Mouse (Mus musculus) cerebellum, postnatal 4 days (tissue): ENCODE measurements around the gene Eapp.
A peak's percentile ranks its signal among the peaks of the same experiment; 100 is the strongest.
"Not testable (repeated sequence)": the region's sequence is repeated elsewhere in the genome, so short reads cannot be mapped to it uniquely, and the experiment has no call there.

ENCODE experiments used
- DNase-seq, 2 experiments: peaks; one replicate each; pipeline ENCODE4 v3.0.0; 2022; ENCODE audit warnings: low spot score in 2 of 2, mixed read lengths in 1 of 2

The Eapp gene

DNA sequence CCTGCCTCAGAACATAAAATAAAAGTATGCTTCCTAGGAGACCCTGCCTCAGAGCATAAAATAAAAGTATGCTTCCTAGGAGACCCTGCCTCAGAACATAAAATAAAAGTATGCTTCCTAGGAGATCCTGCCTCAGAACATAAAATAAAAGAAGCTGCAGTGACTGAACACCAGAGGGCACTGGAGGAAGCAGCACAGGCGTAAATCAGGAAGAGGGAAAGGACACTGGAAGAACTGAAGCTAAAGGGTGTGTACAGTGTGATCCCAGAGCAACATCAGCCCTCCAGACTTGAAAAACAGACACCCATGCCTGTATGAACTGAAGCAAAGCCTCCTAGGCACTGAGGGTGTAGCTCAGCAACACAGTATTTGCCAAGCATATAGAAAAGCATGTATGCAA lies 12.5 kb downstream of the Eapp start:
- DNase-seq, result no peak

DNA sequence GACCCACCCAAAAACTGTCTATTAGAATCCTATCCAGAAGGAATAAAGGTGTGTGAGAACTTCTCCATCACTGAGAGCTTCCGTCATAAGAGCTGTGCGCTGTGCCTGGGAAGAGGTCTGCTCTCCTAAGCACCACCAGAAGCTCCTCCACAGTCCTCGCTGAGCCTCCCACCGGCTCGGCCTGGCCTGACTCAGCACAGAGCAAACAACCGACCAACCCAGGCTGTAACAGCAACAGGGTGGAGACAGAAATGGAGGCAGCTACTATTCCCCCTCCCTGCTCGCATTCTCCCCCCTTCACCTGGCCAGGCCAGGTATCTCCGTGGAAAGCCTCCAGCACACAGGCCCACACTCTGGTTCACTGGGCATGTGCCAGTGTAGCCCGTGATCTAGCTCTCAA lies 19.0 kb downstream of the Eapp start:
- no peak for DNase-seq

DNA sequence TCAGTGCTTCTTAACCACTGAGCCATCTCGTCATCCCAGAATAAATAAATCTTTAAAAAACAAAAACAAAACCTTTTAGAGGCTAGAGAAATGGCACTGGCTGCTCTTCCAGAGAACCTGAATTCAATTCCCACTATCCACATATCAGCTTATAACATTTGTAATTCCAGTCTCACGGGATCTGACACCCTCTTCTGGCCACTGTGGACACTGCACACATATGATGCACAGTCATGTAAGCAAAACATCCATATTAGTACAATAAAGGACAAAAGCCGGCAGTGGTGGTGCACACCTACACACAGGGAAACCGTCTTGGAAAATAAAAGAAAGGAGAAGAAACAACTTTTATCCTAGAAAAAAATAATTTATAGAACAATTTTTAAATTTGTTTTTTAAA lies 20.3 kb downstream of the Eapp start:
- no peak for DNase-seq

DNA sequence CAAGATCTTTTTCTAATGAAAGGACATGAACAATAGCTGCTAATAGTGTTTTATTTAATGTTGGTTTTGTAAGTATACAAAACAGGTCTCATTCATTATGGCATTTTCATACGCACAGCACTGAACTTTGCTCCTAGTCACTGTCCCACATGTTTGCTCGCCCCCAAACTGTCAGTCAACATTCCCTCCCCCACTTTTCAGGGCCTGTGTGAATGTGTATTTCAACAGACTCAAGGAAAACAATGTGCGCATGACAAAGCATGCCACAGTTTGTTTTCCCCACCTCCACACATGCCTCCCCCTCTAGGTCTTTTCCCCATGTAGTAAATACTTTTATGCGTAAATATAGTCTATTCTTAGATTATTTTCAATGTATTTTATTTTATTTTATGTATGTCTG lies 24.4 kb downstream of the Eapp start:
- no peak for DNase-seq

DNA sequence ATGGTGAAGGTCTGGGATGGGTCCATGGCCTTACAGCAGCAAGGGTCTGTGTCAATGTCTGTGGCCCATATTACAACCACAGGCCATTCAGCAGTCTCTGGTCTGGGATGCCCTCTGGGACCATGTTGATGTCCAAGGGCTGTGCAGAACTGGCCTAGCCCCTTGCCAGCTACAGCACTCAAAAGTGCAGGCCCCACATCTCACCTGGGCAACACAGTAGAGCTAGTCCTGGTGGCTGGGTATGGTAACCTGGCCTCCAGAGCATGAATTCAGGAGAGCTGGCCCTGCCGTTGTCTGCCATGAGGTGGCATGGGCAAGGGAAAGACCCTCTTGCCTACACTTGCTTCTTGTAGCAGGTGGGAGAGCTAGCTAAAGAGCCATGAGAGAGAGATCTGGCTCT lies 27.6 kb downstream of the Eapp start:
- no peak for DNase-seq

DNA sequence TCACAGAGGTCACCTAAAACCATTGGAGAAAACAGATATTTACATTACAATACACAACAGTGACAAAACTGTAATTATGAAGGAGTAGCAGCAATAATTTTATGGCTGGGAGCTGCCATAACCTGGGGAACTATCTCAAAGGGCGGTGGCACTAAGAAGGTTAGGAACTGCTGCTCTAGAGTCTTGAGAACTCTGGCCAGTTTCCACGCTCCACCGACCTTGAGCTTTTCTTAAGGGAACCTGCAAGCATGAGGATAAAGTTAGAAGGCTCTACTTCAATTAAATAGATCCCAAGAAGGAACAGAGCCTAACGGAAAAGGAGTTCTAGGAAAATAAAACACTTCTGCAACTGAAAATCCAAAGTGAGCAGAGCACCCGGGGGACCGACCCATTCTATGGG lies 30.2 kb downstream of the Eapp start:
- DNase-seq, result no peak

DNA sequence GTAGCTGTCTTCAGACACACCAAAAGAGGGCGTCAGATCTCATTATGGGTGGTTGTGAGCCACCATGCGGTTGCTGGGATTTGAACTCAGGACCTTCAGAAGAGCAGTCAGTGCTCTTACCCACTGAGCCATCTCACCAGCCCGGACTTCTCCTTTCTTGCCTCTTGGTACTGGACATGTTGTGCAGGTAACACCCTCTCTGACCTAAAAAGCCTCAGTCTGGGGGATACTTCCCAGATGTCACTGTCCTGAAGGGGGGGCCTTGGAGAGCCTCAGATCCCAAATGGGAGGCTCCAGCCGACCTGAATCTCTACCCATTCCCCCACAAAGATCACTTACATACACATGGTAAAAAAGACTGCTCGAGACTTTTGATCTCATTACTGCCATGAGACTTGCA lies 34.2 kb downstream of the Eapp start:
- not testable (repeated sequence) for DNase-seq

DNA sequence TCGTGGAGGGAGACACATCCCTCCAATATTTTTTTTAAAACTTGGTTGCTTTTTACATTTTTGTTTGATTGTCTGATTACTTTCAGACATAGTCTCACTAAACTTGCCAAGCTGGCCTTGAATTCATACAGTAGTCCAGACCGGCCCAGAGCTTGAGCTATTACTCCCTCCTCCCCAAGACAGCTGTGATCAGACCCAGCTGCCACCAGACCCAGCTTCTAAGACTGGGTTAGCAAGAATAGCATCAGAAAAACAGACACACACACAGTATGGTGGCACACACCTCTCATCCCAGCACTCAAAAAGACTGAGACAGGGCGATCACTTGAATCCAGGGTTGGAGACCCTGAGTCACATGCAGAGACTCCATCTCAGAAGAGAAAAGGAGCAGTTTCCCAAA lies 35.8 kb downstream of the Eapp start:
- no peak for DNase-seq

DNA sequence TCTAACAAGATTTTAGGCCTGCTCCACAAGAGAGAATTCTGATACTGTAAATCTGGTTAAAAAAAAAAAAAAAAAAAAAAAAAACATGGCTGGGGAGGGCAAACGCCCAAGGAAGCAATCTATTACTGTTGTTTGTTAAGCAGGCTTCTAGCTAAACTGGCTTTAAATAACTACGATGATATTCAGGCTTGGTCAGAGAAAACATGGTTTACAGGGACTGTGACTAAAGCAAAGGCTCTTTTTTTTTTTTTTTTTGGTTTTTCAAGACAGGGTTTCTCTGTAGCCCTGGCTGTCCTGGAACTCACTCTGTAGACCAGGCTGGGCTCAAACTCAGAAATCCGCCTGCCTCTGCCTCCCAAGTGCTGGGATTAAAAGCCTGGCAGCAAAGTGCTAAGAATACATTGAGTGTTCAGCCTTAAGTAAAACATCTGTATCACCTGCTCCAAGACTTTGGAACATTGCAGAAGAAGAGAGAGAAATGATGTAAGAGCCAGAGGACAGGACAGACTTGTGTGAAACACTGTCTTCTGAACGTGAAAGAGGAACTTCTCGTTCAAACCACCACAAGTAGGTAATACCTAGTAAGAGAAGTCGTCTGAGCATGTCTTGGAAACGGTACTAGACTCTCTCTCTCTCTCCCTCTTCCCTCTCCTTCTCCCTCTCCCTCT lies 37.1 kb downstream of the Eapp start:
- DNase-seq, result no peak

DNA sequence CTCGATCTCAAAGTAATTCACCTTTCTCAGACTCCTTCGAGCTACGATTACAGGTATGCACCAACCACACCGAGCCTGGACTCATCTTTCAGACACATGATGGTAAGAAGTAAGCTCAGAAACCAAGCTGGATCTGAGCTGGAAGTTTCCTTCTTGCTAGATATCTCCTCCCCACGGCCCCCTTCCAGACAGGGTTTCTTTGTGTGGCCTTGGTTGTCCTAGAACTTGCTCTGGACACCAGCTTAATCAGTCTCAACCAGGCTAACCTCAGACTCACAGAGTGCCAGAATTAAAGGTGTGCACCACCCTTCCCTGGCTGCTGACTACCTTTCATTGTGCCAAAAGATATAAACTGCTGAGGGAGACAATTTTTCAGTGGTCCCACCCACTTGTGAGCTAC lies 37.7 kb downstream of the Eapp start:
- no peak for DNase-seq

DNA sequence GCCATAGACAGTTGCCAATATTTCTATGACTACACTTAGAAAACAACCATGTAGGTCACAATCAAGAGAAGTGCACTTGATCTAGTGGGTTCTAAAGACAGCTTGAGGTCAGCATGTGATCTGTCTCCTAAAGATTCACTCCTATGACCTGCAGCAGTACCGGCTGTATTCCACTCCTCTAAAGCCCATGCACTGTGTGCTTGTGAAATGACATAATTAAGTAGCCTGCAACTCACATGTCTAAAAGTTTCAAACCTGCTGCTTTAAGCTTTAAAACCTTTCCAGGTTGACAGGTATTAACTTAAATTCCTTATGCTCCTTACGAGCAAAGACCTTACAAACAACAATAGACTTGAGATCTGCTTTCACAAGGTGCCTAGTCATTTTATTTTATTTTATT lies 38.5 kb downstream of the Eapp start:
- no peak for DNase-seq

DNA sequence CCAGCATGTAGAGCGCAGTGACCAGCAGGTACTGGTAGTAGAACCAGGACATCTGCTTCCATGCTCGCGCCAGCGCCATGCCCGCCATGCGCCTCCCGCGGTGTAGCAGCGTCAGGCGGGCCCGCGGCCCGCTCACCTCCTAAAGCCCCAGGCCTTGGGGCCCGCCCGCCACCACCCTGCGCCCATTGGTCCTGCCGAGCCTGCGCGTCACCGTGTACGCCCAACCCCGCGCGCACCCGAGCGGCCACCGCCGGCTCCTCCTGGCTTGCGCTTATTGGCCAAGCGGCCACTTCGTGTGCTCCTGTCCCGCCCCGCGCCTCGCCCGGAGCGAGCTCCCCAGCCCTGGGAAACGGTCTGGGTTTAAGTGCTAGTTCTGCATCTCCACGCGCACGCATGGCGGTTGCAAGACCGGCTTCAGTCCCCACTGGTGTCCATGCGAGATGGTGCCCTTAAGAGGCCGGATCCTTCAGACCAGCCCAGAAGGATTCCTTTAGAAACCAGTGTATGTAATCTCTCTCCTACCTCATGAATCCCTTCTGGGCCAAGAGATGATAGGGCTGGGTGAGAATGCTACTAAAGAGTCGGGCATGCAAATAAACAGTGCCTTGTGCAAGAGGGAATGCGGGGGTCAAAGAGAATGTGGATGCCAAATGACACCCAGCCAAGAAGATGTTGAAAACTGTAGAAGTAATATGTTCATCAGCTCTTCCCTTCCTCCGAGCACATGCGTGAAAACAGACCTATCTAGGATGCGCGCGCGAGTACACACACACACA lies 39.1 kb downstream of the Eapp start, which contains the start of gene Sptssa:
Gene Sptssa, minus strand, starts transcription at position 178 of the 776 bp plus-strand sequence.
- DNase-seq, result peak; percentile 89 to 95

DNA sequence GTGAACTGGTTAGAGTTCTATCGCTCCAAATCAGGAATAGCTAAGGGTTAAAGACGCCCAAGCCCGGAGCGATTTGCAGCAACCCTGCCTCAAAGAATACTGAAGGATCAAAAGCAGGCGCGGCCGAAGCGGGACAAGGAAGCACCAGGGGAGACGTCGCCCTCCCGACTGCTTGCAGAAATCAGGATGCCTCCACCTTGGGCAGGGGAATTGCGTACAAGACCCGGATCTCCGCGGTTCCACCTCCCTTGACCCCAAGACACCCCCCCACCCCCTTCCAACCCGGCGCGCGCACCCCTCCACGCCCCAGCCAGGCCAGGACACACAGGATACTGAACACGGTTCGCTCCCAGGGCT lies 39.7 kb downstream of the Eapp start:
- DNase-seq, result no peak

DNA sequence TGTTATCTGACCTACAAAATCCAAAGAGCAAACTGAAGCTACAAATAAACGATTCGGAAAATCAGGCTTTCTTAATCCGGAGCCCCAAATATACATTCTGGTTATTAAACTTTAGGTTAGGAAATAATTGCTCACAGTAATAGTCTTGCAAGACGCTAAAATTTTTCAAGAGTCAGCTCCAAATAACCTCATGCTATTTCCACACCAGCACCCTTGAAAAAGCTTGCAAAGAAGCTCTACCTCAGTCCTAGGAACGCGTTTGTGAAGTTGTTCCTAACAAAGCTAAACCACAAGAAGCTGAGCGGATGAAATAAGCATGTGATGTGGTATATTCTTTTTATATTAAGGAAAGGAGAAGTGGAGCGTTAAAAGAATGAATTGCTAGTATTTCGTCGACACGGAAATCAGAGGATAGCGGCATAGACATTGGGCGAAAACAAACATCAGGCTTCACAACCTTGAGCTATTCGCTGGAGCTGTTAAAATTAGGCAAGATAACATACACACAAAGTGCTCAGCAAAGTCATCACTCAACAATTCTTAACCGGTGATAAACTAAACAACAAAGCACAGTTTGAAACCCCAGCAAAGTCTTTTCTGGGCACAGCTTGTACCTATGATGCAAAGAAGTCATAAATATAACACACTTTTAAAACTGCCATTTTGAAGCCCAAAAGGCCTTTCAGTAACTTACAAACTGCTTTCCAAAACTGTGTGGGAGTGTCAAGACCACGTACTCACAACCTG lies 40.2 kb downstream of the Eapp start:
- no peak for DNase-seq

DNA sequence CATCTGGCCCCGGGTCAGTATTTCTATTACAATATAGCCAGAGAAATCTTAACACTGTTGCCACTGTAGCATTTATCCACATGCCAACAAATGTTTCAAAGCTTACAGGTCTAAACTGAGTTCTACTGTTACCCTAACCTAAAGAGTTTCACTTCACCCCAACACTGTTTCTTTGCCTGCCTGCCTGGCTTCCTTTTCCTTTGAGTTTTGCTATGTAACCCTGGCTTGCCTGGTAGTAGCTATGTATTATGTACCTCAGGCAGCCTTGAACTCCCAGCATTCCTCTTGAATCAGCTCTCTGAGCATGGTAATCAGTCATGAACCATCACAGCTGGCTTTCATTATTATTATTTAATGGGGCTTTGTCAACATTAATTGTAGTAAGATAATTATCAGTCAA lies 41.0 kb downstream of the Eapp start:
- no peak for DNase-seq

DNA sequence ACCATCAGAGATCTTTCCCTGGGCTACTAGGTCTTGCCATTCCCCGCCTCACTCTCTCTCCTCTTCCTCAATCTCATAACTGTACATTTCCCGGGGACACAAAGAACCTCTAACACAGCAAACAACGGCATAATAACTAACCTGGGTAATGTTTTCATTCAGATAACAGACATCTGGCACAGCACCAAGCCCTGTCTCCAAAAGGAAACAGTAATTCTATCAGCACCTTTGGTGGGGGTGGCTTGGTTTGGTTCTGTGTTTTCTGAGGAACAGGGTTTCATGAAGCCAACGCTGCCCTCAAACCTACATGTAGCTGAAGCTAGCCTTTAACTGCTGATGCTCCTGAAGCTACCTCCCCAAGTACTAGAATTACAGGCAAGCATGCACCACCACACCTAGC lies 41.6 kb downstream of the Eapp start:
- no peak for DNase-seq

DNA sequence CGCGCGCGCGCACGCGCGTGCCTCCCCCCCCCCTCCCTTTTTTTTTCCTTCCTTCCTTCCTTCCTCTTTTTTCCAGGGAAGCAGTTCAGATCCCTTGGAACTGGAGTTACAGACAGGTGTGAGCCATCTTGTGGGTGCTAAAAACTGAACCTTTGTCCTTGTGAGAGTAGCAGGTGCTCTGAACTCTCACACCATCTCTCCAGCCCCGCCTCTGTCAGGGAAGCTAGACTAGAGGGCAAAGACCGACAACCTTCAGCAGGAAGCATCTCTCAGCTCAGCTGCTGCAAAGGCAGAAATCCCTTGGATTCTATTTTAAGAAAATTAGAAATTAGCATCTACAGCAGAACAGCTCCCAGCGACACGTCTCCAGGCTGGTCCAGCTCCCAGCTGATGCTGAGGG lies 43.4 kb downstream of the Eapp start:
- DNase-seq, result no peak

DNA sequence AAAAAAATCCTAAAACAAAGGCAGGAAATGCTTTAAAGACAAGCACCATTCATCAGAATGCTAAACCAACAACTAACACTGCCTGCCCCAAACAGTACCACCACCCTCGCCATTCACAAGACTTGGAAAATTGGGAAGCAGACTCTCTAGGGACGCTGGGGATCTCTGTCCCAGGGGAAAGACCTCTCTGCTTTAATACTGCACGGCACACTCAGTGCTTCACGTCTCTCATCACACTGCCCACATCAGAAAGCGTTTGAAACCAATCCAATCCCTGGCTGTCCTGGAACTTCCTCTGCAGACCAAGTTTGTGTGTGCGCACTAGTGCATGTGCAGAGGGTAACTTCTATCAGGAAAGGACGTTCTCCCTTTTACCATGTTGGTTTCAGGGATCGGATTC lies 43.9 kb downstream of the Eapp start:
- DNase-seq, result no peak

DNA sequence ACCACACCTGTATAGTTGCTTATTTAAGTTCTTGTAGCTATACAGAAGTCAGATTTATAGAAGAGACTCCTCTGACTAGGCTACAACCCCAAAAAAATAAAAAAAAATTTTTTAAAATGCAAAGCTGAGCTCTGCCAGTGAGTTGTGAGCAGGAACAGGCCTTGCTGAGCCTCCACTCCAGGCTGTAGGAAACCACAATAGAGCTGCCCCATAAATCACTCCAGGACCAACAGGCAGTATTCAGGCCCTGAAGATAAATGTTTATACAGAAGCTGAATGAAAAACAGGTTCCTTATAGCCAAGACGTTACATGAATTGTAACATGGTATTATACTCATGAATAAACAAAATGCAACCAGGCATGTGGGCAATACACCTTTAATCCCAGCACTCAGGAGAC lies 44.5 kb downstream of the Eapp start:
- DNase-seq, result no peak

DNA sequence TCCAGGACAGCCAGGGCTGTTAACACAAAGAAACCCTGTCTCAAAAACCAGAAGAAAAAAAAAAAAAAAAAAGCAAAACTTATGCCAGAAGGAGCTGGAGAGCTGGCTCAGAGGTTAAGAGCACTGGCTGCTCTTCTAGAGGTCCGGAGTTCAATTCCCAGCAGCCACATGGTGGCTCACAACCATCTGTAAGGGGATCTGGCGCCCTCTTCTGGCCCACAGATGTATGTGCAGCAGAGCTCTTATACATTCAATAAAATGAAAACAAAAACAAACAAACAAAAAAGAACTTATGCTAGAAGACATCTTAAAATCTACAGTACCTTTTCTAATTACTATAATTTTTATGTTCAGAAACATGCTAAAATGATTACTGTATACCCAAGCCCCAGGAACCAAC lies 50.8 kb downstream of the Eapp start:
- no peak for DNase-seq

DNA sequence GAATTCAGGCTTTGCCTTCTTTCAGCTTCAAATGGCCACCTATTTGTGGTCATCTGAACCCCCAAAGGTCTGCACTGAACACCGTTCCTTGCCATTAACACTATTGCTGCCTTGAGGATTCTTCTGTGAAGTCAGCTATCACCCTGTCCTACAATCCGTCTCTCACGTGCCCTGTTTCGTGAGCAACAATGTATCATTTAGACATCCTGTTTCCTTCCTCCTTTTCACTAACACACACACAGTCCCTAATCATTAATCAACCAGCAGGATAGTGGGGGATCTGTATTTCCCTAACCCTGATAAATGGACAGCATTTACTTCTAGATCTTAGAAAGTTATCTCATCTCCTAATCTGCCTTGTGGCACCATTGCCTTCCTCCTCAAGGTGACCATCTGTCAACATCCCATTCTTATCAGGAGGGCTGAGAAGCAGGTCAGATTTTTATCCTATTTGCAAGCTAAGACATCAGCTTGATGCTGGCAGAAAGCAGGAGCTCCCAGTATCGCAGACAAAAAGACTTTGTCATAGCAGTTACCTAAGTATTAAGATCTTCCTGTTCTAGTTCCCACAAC lies 52.3 kb downstream of the Eapp start:
- no peak for DNase-seq

DNA sequence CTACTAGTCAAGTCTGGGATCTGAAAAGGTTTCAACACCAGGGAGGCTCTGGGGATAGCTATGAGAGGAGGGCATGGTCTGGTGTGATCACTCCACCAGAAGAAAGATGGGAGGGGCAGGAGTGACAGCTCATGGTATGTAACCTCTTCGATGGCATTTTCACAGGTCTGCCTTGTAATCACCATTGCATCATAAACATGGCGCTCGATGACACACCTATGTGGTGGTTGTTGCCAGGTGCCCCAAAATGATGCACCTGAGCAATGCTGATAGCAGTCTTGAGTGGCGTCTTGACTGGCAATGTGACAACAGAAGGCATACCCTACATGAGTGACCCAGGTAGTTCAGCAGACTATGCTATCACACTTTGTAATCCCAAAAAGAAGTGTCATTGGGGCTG lies 54.3 kb downstream of the Eapp start:
- DNase-seq, result no peak

DNA sequence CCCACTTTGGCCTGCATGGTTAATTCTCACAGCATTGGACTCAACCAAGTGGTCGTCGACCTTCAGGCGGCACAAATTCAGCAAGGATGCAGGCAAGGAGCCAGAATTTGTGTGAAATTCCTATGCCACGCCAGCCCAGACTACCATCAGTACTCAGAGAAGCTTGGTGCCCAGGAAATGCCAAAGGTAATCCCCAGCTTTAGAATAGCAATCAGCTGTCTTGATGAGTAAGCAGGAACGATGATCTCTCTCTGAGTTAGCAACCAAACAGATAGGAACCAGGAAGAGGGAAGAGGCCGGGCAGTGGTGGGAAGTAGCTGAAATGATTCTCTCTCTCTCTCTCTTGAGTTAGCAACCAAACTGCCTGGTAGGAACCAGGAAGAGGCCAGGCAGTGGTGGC lies 55.4 kb downstream of the Eapp start:
- no peak for DNase-seq
